ENCODE assay signal across 13 mouse cellular contexts in genomic region chr12:46870130-46870529, GRCm38 (mm10). TPM values are rescaled to one million over a fixed set of nuclear protein-coding genes. Genes with fewer than 3 reads are reported as not detected.
DNase-seq lines count a peak whose midpoint lies in the region; ATAC-seq and TF ChIP-seq lines count a peak whose summit lies in the region.
"Had no signal": no experiment of that assay in that cellular context is flagged by ENCODE, and none has a peak within 500 bp of the region (broad histone marks: within the 10 kb centered on the region; RNA-seq: fewer than 3 reads in every experiment).

No protein-coding gene starts in this region.

- peak; percentile 67 for DNase-seq in heart, adult 8-10 months (ENCODE audit: low spot score)
- no peak for DNase-seq in heart, adult 2 months
- peak; percentile 3 to 5 for DNase-seq in left cerebral cortex, adult 9 months (ENCODE audit: low spot score in 2 of 2)
- no peak for DNase-seq in left cerebral cortex, adult 8-10 months (ENCODE audit: low spot score in 2 of 2)
- peak; percentile 49 for DNase-seq in NIH3T3 (ENCODE audit: low read depth)
- DNase-seq in forebrain, postnatal 0 days = peak; percentile 59
- no peak for DNase-seq in yolk sac, embryonic 10.5 days (ENCODE audit: low spot score)
- DNase-seq in thymus, postnatal 36 days = no peak
- DNase-seq: adrenal gland, postnatal 25 days; gastrocnemius, adult 2 months had no signal

- no peaks in the 10 kb centered on the region for H3K36me3 ChIP-seq in heart, adult 2 months (ENCODE audit: control insufficient read depth, insufficient read depth, low read length)
- H3K36me3 ChIP-seq in forebrain, postnatal 0 days (ENCODE audit: insufficient read depth) = no peaks in the 10 kb centered on the region

- no peaks in the 10 kb centered on the region for H3K9me3 ChIP-seq in forebrain, postnatal 0 days (ENCODE audit: low read length)
- H3K9me3 ChIP-seq: megakaryocyte, embryonic 14.5 days had no signal

- WGBS in heart, adult 2 months = 3% methylated on average over 2 of the region's 2 CpGs
- 6% methylated on average over 2 of the region's 2 CpGs for WGBS in forebrain, postnatal 0 days

- H3K9ac ChIP-seq in heart, adult 2 months (ENCODE audit: low read depth, low read length) = no peak overlapping the region
- H3K9ac ChIP-seq in forebrain, postnatal 0 days = no peak overlapping the region

- no peak for TF ChIP-seq POLR2A in heart, adult 2 months (IDR thresholded peaks at IDR 0.05; ENCODE audit: insufficient read depth, low read depth, low read length)

- no peak for TF ChIP-seq CTCF in heart, adult 2 months (IDR thresholded peaks at IDR 0.05)
- no peak for TF ChIP-seq CTCF in forebrain, postnatal 0 days (IDR thresholded peaks at IDR 0.05; ENCODE audit: low read depth)

- H3K27me3 ChIP-seq in heart, adult 2 months (ENCODE audit: control insufficient read depth, insufficient read depth, low read length) = no peaks in the 10 kb centered on the region
- no peaks in the 10 kb centered on the region for H3K27me3 ChIP-seq in forebrain, postnatal 0 days (ENCODE audit: insufficient read depth, low read length)
- H3K27me3 ChIP-seq: megakaryocyte, embryonic 14.5 days had no signal

- TF ChIP-seq EP300 in heart, adult 2 months (IDR thresholded peaks at IDR 0.05; ENCODE audit: insufficient read depth, low read depth, low read length) = no peak

- intact Hi-C loops in heart, adult 2 months (cut with DNase I) = no loop called here

- no peaks in the 10 kb centered on the region for H3K4me1 ChIP-seq in heart, adult 2 months (ENCODE audit: control insufficient read depth, insufficient read depth, low read length)
- H3K4me1 ChIP-seq in forebrain, postnatal 0 days (ENCODE audit: insufficient read depth) = no peaks in the 10 kb centered on the region
- H3K4me1 ChIP-seq: megakaryocyte, embryonic 14.5 days had no signal

- H3K79me2 ChIP-seq in heart, adult 2 months (replicated peaks; ENCODE audit: control insufficient read depth, insufficient read depth, low read length) = no peaks in the 10 kb centered on the region

- ATAC-seq in forebrain, postnatal 0 days = peak; percentile 43; the same call in 1 of the 2 replicates
- ATAC-seq: inflammation-experienced regulatory T-cells, adult 6 months had no signal

- no peak overlapping the region for H3K27ac ChIP-seq in heart, adult 2 months
- no peak overlapping the region for H3K27ac ChIP-seq in forebrain, postnatal 0 days (ENCODE audit: low read depth, low read length)
- H3K27ac ChIP-seq: gastrocnemius, adult 2 months had no signal

- no peak overlapping the region for H3K4me3 ChIP-seq in heart, adult 2 months
- no peak overlapping the region for H3K4me3 ChIP-seq in forebrain, postnatal 0 days (ENCODE audit: low read depth, low read length)
- H3K4me3 ChIP-seq: gastrocnemius, adult 2 months; megakaryocyte, embryonic 14.5 days had no signal

- no peak overlapping the region for H3K4me2 ChIP-seq in forebrain, postnatal 0 days (ENCODE audit: low read depth)

RNA-seq across cellular contexts. Expression of gene Nova1, which starts 51.4 kb away (rescaled TPM):
- total RNA-seq in heart, adult 8-10 months (2022) = 1 to 10 TPM; 3.3 to 4.6 (median 4.3) TPM
- total RNA-seq in heart, adult 2 months (2021) = 1 to 10 TPM; 1.8 to 2.9 TPM
- polyA plus RNA-seq in heart, adult 2 months (2012; rRNA removed) = 0.88 and 2.2 TPM in 2 replicates
- total RNA-seq in left cerebral cortex, adult 8-10 months (2022) = 10 to 100 TPM; 47.4 to 60.1 (median 51.0) TPM
- 31.2 and 63.7 TPM in 2 replicates for total RNA-seq in forebrain, postnatal 0 days (2014; rRNA removed)
- 13.9 and 20.8 TPM in 2 replicates for polyA plus RNA-seq in forebrain, postnatal 0 days (2015; fragmentation: Nextera tagmentation; extraction: Ambion mirVana)
- total RNA-seq: neutrophil, adult 5-6 weeks had no signal

Comparison
In these comparisons a context has a peak if more than half of its experiments do, and no peak if none do; other contexts are left out.
1. DNase-seq: peak in heart, adult 8-10 months (single experiment), left cerebral cortex, adult 9 months (2 of 2), NIH3T3 (single experiment) and forebrain, postnatal 0 days (single experiment); none in heart, adult 2 months (0 of 2), left cerebral cortex, adult 8-10 months (0 of 2), yolk sac, embryonic 10.5 days (single experiment) and thymus, postnatal 36 days (0 of 2).